Mouse (Mus musculus) stomach, postnatal 0 days (tissue): ENCODE measurements at regions not wholly inside any gene's neighbourhood (a gene's known extent, or its start where the extent isn't known, plus 50 kb on each side); places are given as distances from the start of the nearest gene placed in this dataset.
A peak's percentile ranks its signal among the peaks of the same experiment; 100 is the strongest.

Source experiments
- CTCF ChIP-seq: IDR thresholded peaks from 2 replicates; pipeline ENCODE4 v1.5.1; 2016; ENCODE audit warnings: antibody characterized with exemption, low read depth, mild to moderate bottlenecking, moderate library complexity
- EP300 ChIP-seq: optimal IDR thresholded peaks from 2 replicates; pipeline ENCODE3; 2016; ENCODE audit warnings: antibody characterized with exemption

DNA sequence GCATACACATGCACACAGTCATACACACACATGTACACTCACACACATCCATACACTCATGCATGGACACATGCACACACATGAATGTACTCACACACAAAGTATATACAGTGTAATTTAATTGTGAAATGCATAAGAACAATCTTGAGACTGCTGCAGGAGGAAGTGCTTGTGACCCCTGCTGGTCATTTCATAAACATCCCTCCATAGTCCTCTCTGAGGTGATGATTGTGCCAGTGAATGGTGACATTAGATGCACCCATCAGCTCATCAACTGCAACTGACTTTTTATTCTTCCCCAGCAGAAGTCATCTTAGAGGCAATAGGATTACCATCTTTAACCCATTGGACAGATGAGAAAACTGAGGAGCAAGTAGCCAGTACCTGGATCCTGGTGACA, 597.2 kb downstream of the Vrk1 start:
- TF ChIP-seq CTCF (peak; percentile 25; the same call in 1 of the 2 replicates), EP300 (no peak)
